Mouse (Mus musculus): ENCODE results near the gene Lrrc32.

DNA sequence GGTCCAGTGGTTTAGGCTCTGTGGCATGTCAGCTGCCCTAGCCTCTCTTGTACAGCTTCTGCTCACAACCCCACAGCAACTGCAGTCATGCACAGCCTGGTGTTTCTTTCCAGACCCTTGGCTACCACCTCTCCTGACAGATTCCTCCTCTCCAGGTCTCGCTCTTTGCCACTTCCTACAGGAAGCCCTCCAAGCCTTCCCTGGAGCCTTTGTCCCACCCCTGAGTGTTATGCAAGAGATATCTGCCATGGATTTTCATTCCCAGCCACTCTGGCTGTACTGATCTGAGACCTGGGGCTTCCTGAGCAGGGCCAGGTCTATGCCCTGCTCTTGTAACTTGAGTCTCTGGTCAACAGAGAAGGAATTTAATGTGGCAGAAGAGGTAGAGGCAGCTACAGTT lies 8.6 kb upstream of the Lrrc32 start:
- no peak for TF ChIP-seq POLR2A (IDR thresholded peaks at IDR 0.05; ENCODE audit: insufficient read depth, low read length)
- no peak for TF ChIP-seq CTCF (IDR thresholded peaks at IDR 0.05; ENCODE audit: low read depth, low read length)
